Mouse (Mus musculus) erythroblast, embryonic 14.5 days (primary cell): ENCODE measurements around the gene Fhod1. TPM values are rescaled to one million over a fixed set of nuclear protein-coding genes. Genes with fewer than 3 reads are reported as not detected.
"Not testable (repeated sequence)": the region's sequence is repeated elsewhere in the genome, so short reads cannot be mapped to it uniquely, and the experiment has no call there.

Experiments used
- H3K27me3 ChIP-seq: 2 replicates; pipeline ENCODE4 v1.6.1; 2012; ENCODE audit warnings: inconsistent platforms; ENCODE audit not compliant: control insufficient read depth
- H3K36me3 ChIP-seq: 2 replicates; pipeline ENCODE4 v1.6.1; 2012; ENCODE audit warnings: mild to moderate bottlenecking, inconsistent platforms; ENCODE audit not compliant: control insufficient read depth
- H3K4me1 ChIP-seq: 2 replicates; pipeline ENCODE4 v1.6.1; 2012; ENCODE audit warnings: inconsistent platforms; ENCODE audit not compliant: control insufficient read depth
- H3K4me3 ChIP-seq: replicated peaks from 2 replicates; pipeline ENCODE3; 2012; ENCODE audit warnings: moderate library complexity, mild to moderate bottlenecking, inconsistent platforms
- H3K9me3 ChIP-seq: 2 replicates; pipeline ENCODE4 v1.6.1; 2012; ENCODE audit warnings: low read length, inconsistent platforms, mixed read lengths; ENCODE audit not compliant: control insufficient read depth
- GATA1 ChIP-seq: IDR thresholded peaks from 2 replicates; pipeline ENCODE4 v1.6.1; 2012; ENCODE audit warnings: low read length, inconsistent platforms, mixed read lengths
- TAL1 ChIP-seq: IDR thresholded peaks from 3 replicates; pipeline ENCODE4 v1.6.1; 2012; ENCODE audit warnings: low read length, inconsistent platforms, mixed read lengths
- polyA plus RNA-seq: library from polyadenylated mRNA; stranded (reverse); fragments of >175 nt; gene quantifications from 2 replicates; pipeline ENCODE4 v1.2.3, GENCODE M21; 2012

Gene Fhod1
- polyA plus RNA-seq, 1 experiment: 0.19 TPM

- H3K9me3 ChIP-seq: no peaks in the 10 kb centered on the region
- peaks cover 7% of the 10 kb centered on the region for H3K36me3 ChIP-seq
- TF ChIP-seq TAL1: no peak
- peaks cover 52% of the 10 kb centered on the region for H3K4me1 ChIP-seq
- H3K4me3 ChIP-seq: no peak overlapping the region
- peaks cover 24% of the 10 kb centered on the region for H3K27me3 ChIP-seq
Observed at GRCm38 (mm10) chr8:105292471-105292870, 55.3 kb downstream of the Fhod1 start.

- H3K27me3 ChIP-seq: peaks cover 25% of the 10 kb centered on the region
- not testable (repeated sequence) for H3K4me3 ChIP-seq, H3K9me3 ChIP-seq, H3K36me3 ChIP-seq
- peaks cover 47% of the 10 kb centered on the region for H3K4me1 ChIP-seq
Observed at GRCm38 (mm10) chr8:105291802-105292201, 56.0 kb downstream of the Fhod1 start.

GRCm38 (mm10) chr8:105291364-105291763 lies 56.4 kb downstream of the Fhod1 start:
- H3K4me3 ChIP-seq, H3K36me3 ChIP-seq, H3K9me3 ChIP-seq: not testable (repeated sequence)
- Histone ChIP-seq H3K27me3 (peaks cover 28% of the 10 kb centered on the region), H3K4me1 (peaks cover 43% of the 10 kb centered on the region)

GRCm38 (mm10) chr8:105290554-105291314 lies 57.0 kb downstream of the Fhod1 start:
- Histone ChIP-seq H3K36me3 (peaks cover 5% of the 10 kb centered on the region), H3K9me3 (no peaks in the 10 kb centered on the region), H3K4me1 (peaks cover 37% of the 10 kb centered on the region), H3K4me3 (no peak overlapping the region), H3K27me3 (peaks cover 34% of the 10 kb centered on the region)
- TF ChIP-seq TAL1 (no peak), GATA1 (no peak)

GRCm38 (mm10) chr8:105289805-105290460 lies 57.8 kb downstream of the Fhod1 start, which contains the start of gene 4931428F04Rik:
TSS of gene 4931428F04Rik (minus strand) at chr8:105289864.
- TF ChIP-seq GATA1: no peak

GRCm38 (mm10) chr8:105288958-105289732 lies 58.6 kb downstream of the Fhod1 start:
- Histone ChIP-seq H3K9me3 (no peaks in the 10 kb centered on the region), H3K4me1 (peaks cover 26% of the 10 kb centered on the region)

More at GRCm38 (mm10) chr8:105289805-105290460, 57.8 kb downstream of the Fhod1 start, which contains the start of gene 4931428F04Rik:
- Histone ChIP-seq H3K36me3 (no peaks in the 10 kb centered on the region; the same call in 1 of the 2 replicates), H3K4me1 (peaks cover 29% of the 10 kb centered on the region), H3K27me3 (peaks cover 42% of the 10 kb centered on the region), H3K4me3 (peak within 1 kb of the TSS; percentile 64), H3K9me3 (no peaks in the 10 kb centered on the region)

GRCm38 (mm10) chr8:105288231-105288630 lies 59.5 kb downstream of the Fhod1 start:
- H3K4me3 ChIP-seq: no peak overlapping the region
- TF ChIP-seq TAL1 (no peak), GATA1 (no peak)
- H3K9me3 ChIP-seq: no peaks in the 10 kb centered on the region
- H3K4me1 ChIP-seq: peaks cover 30% of the 10 kb centered on the region
- no peaks in the 10 kb centered on the region for H3K36me3 ChIP-seq
- peaks cover 47% of the 10 kb centered on the region for H3K27me3 ChIP-seq

More at GRCm38 (mm10) chr8:105288958-105289732, 58.6 kb downstream of the Fhod1 start:
- Histone ChIP-seq H3K36me3 (no peaks in the 10 kb centered on the region), H3K27me3 (peaks cover 47% of the 10 kb centered on the region), H3K4me3 (peak overlapping the region; percentile 64)
- TF ChIP-seq TAL1 (no peak), GATA1 (no peak)

- H3K9me3 ChIP-seq: no peaks in the 10 kb centered on the region
- no peak overlapping the region for H3K4me3 ChIP-seq
- no peaks in the 10 kb centered on the region for H3K36me3 ChIP-seq
- no peak for TF ChIP-seq GATA1
- H3K4me1 ChIP-seq: peaks cover 40% of the 10 kb centered on the region
- peaks cover 55% of the 10 kb centered on the region for H3K27me3 ChIP-seq
Observed at GRCm38 (mm10) chr8:105286907-105287306, 60.8 kb downstream of the Fhod1 start.

- H3K27me3 ChIP-seq: peaks cover 62% of the 10 kb centered on the region
- TF ChIP-seq GATA1 (no peak), TAL1 (no peak)
- no peaks in the 10 kb centered on the region for H3K9me3 ChIP-seq
- no peaks in the 10 kb centered on the region for H3K36me3 ChIP-seq
- peaks cover 33% of the 10 kb centered on the region for H3K4me1 ChIP-seq
- no peak overlapping the region for H3K4me3 ChIP-seq
Observed at GRCm38 (mm10) chr8:105285514-105285913, 62.2 kb downstream of the Fhod1 start.
